Mouse (Mus musculus) kidney, embryonic 16.5 days (tissue): ENCODE results near the gene Saxo1. TPM values are rescaled to one million over a fixed set of nuclear protein-coding genes. Genes with fewer than 3 reads are reported as not detected.

Source experiments
- ATAC-seq: fragments of 200-750 bp; cut with Nextera tagmentation; 2 replicates; pipeline ENCODE4 v1.8.0; 2017; ENCODE audit warnings: moderate TSS enrichment; ENCODE audit not compliant: low FRiP score, low TSS enrichment
- H3K27ac ChIP-seq: fragments of 300-500 bp; sonication (generic); 2 replicates; pipeline ENCODE4 v1.5.1; 2014; ENCODE audit warnings: low read length
- H3K27me3 ChIP-seq: fragments of 300-500 bp; sonication (generic); 2 replicates; pipeline ENCODE4 v1.6.1; 2014; ENCODE audit warnings: low read length, control low read depth, mixed read lengths; ENCODE audit not compliant: insufficient read depth
- H3K36me3 ChIP-seq: fragments of 300-500 bp; sonication (generic); 2 replicates; pipeline ENCODE4 v1.6.1; 2014; ENCODE audit warnings: low read length, control low read depth, mixed read lengths; ENCODE audit not compliant: insufficient read depth
- H3K4me1 ChIP-seq: fragments of 300-500 bp; sonication (generic); 2 replicates; pipeline ENCODE4 v1.6.1; 2014; ENCODE audit warnings: low read length, control low read depth, mixed read lengths; ENCODE audit not compliant: insufficient read depth
- H3K4me2 ChIP-seq: fragments of 300-500 bp; sonication (generic); replicated peaks from 2 replicates; pipeline ENCODE4 v1.6.1; 2014; ENCODE audit warnings: low read depth, low read length
- H3K4me3 ChIP-seq: fragments of 300-500 bp; sonication (generic); 2 replicates; pipeline ENCODE4 v1.5.1; 2014; ENCODE audit warnings: mild to moderate bottlenecking, low read length
- H3K9ac ChIP-seq: fragments of 300-500 bp; sonication (generic); replicated peaks from 2 replicates; pipeline ENCODE4 v1.6.1; 2014; ENCODE audit warnings: low read length
- H3K9me3 ChIP-seq: fragments of 300-500 bp; sonication (generic); 2 replicates; pipeline ENCODE4 v1.6.1; 2016; ENCODE audit warnings: low read length, control low read depth
- WGBS: fragments of 180-500 bp; shearing (Covaris S2); extraction: QIAGEN DNeasy Blood & Tissue Kit; methylation state at CpG from one replicate; pipeline ENCODE4 v1.1.7; 2014; 5-methylcytosine and 5-hydroxymethylcytosine counted together
- polyA plus RNA-seq: library from polyadenylated mRNA; unstranded; fragments of >200 nt; fragmentation: Nextera tagmentation; extraction: Ambion mirVana; gene quantifications from 2 replicates; pipeline ENCODE4 v1.2.1, GENCODE M21; 2015

Gene Saxo1
- polyA plus RNA-seq, 1 experiment from 2014 or later: 0.09 TPM

DNA sequence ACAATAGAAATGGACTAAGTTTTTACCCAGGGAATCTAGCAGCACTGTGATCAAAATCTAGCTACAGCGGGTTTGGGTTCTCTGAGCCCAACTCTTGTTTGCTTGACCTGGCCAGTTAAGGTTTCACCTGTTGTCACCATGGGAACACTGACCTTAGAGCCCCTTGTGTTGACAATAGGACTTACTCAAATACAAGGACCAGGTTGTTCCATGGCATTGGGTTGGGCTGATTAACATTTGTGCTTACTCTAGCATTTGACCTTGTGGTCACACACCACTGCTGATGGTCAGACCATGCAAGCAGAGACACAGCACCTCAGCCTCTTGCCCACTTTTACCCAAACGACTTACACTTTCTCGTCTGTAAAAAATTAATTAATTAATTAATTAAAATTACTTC is 121.8 kb downstream of the Saxo1 start:
- H3K4me3 ChIP-seq: no peak overlapping the region
- ATAC-seq: peak; percentile 87
- no peak overlapping the region for H3K27ac ChIP-seq
- no peaks in the 10 kb centered on the region for H3K27me3 ChIP-seq
- H3K36me3 ChIP-seq: no peaks in the 10 kb centered on the region
- H3K4me2 ChIP-seq: no peak overlapping the region
- no peak overlapping the region for H3K9ac ChIP-seq
- H3K4me1 ChIP-seq: peaks cover 14% of the 10 kb centered on the region
- H3K9me3 ChIP-seq: no peaks in the 10 kb centered on the region
- 45% methylated on average over 3 of the region's 3 CpGs for WGBS

DNA sequence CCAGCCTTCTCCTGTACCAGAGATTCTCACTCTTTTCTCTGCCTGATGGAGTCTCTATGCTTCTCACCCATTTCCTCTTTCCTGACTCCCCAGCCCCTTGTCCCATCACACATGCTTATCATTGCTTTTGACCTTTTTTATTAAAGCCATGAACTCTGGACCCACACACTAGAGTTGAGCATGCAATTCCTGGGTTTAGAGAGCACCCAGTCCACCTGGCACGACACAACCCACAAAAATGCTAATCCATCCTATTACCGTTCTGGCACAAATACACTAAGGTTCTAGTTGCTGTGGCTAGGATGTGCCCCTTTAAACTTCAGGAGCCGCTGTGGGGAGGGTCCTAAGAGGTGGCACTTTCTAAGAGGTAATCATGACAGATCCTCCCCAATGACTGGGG is 122.5 kb downstream of the Saxo1 start:
- Histone ChIP-seq H3K36me3 (no peaks in the 10 kb centered on the region), H3K4me1 (peaks cover 14% of the 10 kb centered on the region), H3K4me2 (no peak overlapping the region), H3K9me3 (no peaks in the 10 kb centered on the region), H3K9ac (no peak overlapping the region), H3K4me3 (no peak overlapping the region), H3K27ac (no peak overlapping the region), H3K27me3 (no peaks in the 10 kb centered on the region)
- no peak for ATAC-seq
- WGBS: 91% methylated on average over 3 of the region's 3 CpGs

GRCm38 (mm10) chr4:86428091-86428745 is 129.9 kb downstream of the Saxo1 start:
- Histone ChIP-seq H3K4me2 (no peak overlapping the region), H3K4me1 (no peaks in the 10 kb centered on the region; the same call in 1 of the 2 replicates), H3K27me3 (no peaks in the 10 kb centered on the region), H3K9ac (no peak overlapping the region), H3K27ac (no peak overlapping the region), H3K9me3 (no peaks in the 10 kb centered on the region), H3K4me3 (no peak overlapping the region), H3K36me3 (no peaks in the 10 kb centered on the region)
- 90% methylated on average over 6 of the region's 6 CpGs for WGBS
- ATAC-seq: no peak

DNA sequence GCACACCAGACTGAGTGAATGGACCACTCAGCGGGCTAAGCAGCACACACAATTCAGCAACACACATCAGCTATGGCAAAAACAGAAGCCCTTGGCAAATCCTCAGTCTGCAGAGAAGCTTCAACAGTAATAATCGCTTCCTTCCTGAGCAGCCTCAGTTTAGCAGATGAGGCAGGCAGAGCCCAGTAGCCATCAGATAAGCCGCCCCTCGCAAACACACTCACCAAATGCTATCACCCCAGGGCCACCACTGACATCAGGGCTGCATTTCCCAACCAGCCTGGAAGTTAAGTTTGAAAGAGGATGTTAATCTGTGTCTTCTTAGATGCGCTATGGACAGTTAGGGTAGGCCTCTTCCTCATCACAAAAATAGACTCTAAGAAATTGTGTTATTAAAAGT is 130.8 kb downstream of the Saxo1 start:
- Histone ChIP-seq H3K4me3 (no peak overlapping the region), H3K27me3 (no peaks in the 10 kb centered on the region), H3K4me2 (no peak overlapping the region), H3K4me1 (no peaks in the 10 kb centered on the region; the same call in 1 of the 2 replicates), H3K9ac (no peak overlapping the region), H3K36me3 (no peaks in the 10 kb centered on the region), H3K9me3 (no peaks in the 10 kb centered on the region), H3K27ac (no peak overlapping the region)
- ATAC-seq: no peak
- WGBS: 85% methylated on average over 5 of the region's 5 CpGs

- no peaks in the 10 kb centered on the region for H3K9me3 ChIP-seq
- no peak overlapping the region for H3K9ac ChIP-seq
- no peak overlapping the region for H3K4me3 ChIP-seq
- no peaks in the 10 kb centered on the region for H3K27me3 ChIP-seq
- 68% methylated on average over 11 of the region's 11 CpGs for WGBS
- no peaks in the 10 kb centered on the region for H3K36me3 ChIP-seq
- no peak; the same call in 1 of the 2 replicates for ATAC-seq
- no peak overlapping the region for H3K4me2 ChIP-seq
- H3K27ac ChIP-seq: no peak overlapping the region
- H3K4me1 ChIP-seq: no peaks in the 10 kb centered on the region; the same call in 1 of the 2 replicates
Measured at GRCm38 (mm10) chr4:86426549-86426948, 131.6 kb downstream of the Saxo1 start.

- no peak overlapping the region for H3K9ac ChIP-seq
- WGBS: 70% methylated on average over 7 of the region's 7 CpGs
- no peak overlapping the region for H3K27ac ChIP-seq
- no peaks in the 10 kb centered on the region; the same call in 1 of the 2 replicates for H3K4me1 ChIP-seq
- no peak overlapping the region for H3K4me2 ChIP-seq
- no peaks in the 10 kb centered on the region for H3K27me3 ChIP-seq
- no peaks in the 10 kb centered on the region for H3K9me3 ChIP-seq
- ATAC-seq: no peak
- H3K36me3 ChIP-seq: no peaks in the 10 kb centered on the region
- H3K4me3 ChIP-seq: no peak overlapping the region
Measured at GRCm38 (mm10) chr4:86425581-86425980, 132.5 kb downstream of the Saxo1 start.

DNA sequence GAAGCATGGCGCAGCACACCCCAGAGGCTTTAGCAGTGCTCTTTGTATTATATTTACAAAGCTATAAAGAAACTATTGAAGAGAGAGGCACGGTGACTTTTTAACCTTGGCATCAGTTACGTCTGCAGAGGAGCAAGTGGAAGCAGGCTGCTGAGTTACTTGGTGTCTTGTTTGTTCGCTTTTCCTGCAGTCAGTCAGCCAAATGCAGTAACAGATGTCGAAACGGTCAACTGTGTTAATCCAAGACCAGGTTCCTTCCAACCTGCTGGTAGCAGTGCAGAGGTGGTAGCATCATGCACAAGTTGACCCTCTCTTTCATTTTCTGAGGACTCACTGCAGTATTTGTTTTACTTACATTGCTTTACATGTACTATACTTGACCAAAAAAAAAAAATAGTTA is 135.5 kb downstream of the Saxo1 start:
- no peak for ATAC-seq

GRCm38 (mm10) chr4:86416401-86417025 is 141.6 kb downstream of the Saxo1 start:
- Histone ChIP-seq H3K4me1 (0 out of 2 replicates have a peak, but pooled peaks cover 5% of the 10 kb centered on the region), H3K27me3 (no peaks in the 10 kb centered on the region), H3K36me3 (no peaks in the 10 kb centered on the region), H3K9ac (no peak overlapping the region), H3K4me2 (no peak overlapping the region), H3K4me3 (no peak overlapping the region), H3K27ac (no peak overlapping the region), H3K9me3 (no peaks in the 10 kb centered on the region)
- ATAC-seq: no peak
- WGBS: 32% methylated on average over 15 of the region's 15 CpGs

More for the DNA sequence above, 135.5 kb downstream of the Saxo1 start:
- no peak overlapping the region for H3K9ac ChIP-seq
- H3K27ac ChIP-seq: no peak overlapping the region
- WGBS: 57% methylated on average over 6 of the region's 6 CpGs
- H3K9me3 ChIP-seq: no peaks in the 10 kb centered on the region
- no peak overlapping the region for H3K4me3 ChIP-seq
- no peak overlapping the region for H3K4me2 ChIP-seq
- H3K36me3 ChIP-seq: no peaks in the 10 kb centered on the region
- no peaks in the 10 kb centered on the region for H3K27me3 ChIP-seq
- no peaks in the 10 kb centered on the region; the same call in 1 of the 2 replicates for H3K4me1 ChIP-seq

DNA sequence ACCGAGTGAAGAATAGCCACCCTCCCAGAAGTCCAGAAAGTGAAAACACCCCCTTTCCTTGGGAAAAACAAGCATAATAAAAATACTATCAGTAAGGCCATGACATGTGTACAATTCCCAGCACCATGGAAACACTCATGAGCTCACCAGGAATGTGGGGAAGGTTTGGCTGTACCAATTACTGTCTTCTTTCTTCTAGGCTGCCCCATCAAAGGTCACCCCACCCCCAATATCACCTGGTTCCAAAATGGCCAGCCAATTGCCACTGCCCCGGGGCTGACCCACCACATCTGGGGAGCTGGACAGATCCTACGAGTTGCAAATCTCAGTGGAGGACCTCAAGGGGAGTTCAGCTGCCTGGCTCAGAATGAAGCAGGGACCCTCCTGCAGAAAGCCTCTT is 144.7 kb downstream of the Saxo1 start:
- ATAC-seq: no peak
- H3K4me3 ChIP-seq: no peak overlapping the region
- WGBS: 55% methylated on average over 3 of the region's 3 CpGs
- H3K36me3 ChIP-seq: no peaks in the 10 kb centered on the region
- H3K27ac ChIP-seq: no peak overlapping the region
- H3K9ac ChIP-seq: no peak overlapping the region
- H3K4me2 ChIP-seq: no peak overlapping the region
- H3K4me1 ChIP-seq: peaks cover 11% of the 10 kb centered on the region; the same call in 1 of the 2 replicates
- no peaks in the 10 kb centered on the region for H3K27me3 ChIP-seq
- no peaks in the 10 kb centered on the region for H3K9me3 ChIP-seq

DNA sequence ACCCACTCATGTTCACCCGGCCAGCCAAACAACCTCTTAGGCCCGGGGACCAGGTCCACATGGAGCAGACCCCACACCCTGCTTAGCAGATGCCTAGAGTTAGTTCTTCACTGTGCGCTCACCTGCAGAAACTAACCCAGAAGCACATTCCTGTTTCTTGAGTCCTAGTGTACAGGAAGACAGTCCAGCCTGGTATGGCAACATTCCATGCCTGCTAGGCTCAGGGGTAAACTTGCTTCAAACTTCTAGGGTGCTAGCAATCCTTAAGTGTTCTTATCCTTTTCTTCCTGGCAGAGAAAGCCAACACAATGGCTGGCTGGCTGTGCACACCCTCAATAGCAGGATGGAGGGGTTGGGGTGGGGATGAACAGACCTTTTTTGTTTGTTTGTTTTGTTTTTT is 147.2 kb downstream of the Saxo1 start:
- no peak for ATAC-seq

More for the DNA sequence above, 147.2 kb downstream of the Saxo1 start:
- Histone ChIP-seq H3K4me3 (no peak overlapping the region), H3K9ac (no peak overlapping the region), H3K27me3 (no peaks in the 10 kb centered on the region), H3K9me3 (no peaks in the 10 kb centered on the region), H3K36me3 (no peaks in the 10 kb centered on the region), H3K4me2 (no peak overlapping the region), H3K4me1 (peaks cover 22% of the 10 kb centered on the region), H3K27ac (no peak overlapping the region)
- 92% methylated on average over 3 of the region's 3 CpGs for WGBS
